11 mouse cellular contexts compared by ENCODE assay signal in genomic region chr5:122280422-122280826, GRCm38 (mm10). TPM values are rescaled to one million over a fixed set of nuclear protein-coding genes. Genes with fewer than 3 reads are reported as not detected.
DNase-seq lines count a peak whose midpoint lies in the region; ATAC-seq and TF ChIP-seq lines count a peak whose summit lies in the region.
"Had no signal": no experiment of that assay in that cellular context is flagged by ENCODE, and none has a peak within 500 bp of the region (broad histone marks: within the 10 kb centered on the region; RNA-seq: fewer than 3 reads in every experiment).

No protein-coding gene starts in this region.

- H3K9me3 ChIP-seq in kidney, embryonic 16.5 days (ENCODE audit: low read length) = no peaks in the 10 kb centered on the region; the same call in 1 of the 2 replicates
- no peaks in the 10 kb centered on the region for H3K9me3 ChIP-seq in liver, embryonic 11.5 days (ENCODE audit: control insufficient read depth, low read length)

- H3K4me3 ChIP-seq in kidney, embryonic 16.5 days (ENCODE audit: low read length) = peak overlapping the region; percentile 9
- no peak overlapping the region for H3K4me3 ChIP-seq in liver, embryonic 11.5 days (ENCODE audit: low read depth, low read length)
- H3K4me3 ChIP-seq in small intestine, adult 2 months (ENCODE audit: low read depth, low read length) = peak overlapping the region; percentile 21; the same call in 1 of the 2 replicates
- H3K4me3 ChIP-seq: myocyte had no signal

- H3K27me3 ChIP-seq in kidney, embryonic 16.5 days (ENCODE audit: insufficient read depth, low read length) = no peaks in the 10 kb centered on the region
- no peaks in the 10 kb centered on the region for H3K27me3 ChIP-seq in liver, embryonic 11.5 days (replicated peaks; ENCODE audit: control insufficient read depth, insufficient read depth, low read length)
- H3K27me3 ChIP-seq in small intestine, adult 2 months (ENCODE audit: control insufficient read depth, insufficient read depth, low read length) = no peaks in the 10 kb centered on the region

- peak; percentile 56 for DNase-seq in adrenal gland, adult 2 months
- no peak for DNase-seq in adrenal gland, postnatal 4 days (ENCODE audit: low spot score in 2 of 2)
- DNase-seq in kidney, adult 11 months = no peak
- DNase-seq in liver, embryonic 11.5 days (ENCODE audit: low spot score) = no peak
- no peak for DNase-seq in frontal cortex, postnatal 36 days (ENCODE audit: low spot score in 2 of 2)
- DNase-seq in adipocyte (ENCODE audit: low spot score) = no peak
- DNase-seq: forebrain, postnatal 0 days; layer of hippocampus, adult 9-11 months had no signal

- no peak for TF ChIP-seq CTCF in small intestine, adult 2 months (IDR thresholded peaks at IDR 0.05; ENCODE audit: extremely low read depth, insufficient read length, insufficient replicate concordance, low read depth, low read length)

- peak overlapping the region; percentile 23; the same call in 1 of the 2 replicates for H3K27ac ChIP-seq in kidney, embryonic 16.5 days (ENCODE audit: low read length)
- H3K27ac ChIP-seq in liver, embryonic 11.5 days (ENCODE audit: low read depth, low read length) = no peak overlapping the region
- H3K27ac ChIP-seq in small intestine, adult 2 months (ENCODE audit: insufficient read depth, low read depth, low read length) = peak overlapping the region; percentile 98

- no peak for TF ChIP-seq POLR2A in small intestine, adult 2 months (IDR thresholded peaks at IDR 0.05; ENCODE audit: low read depth, low read length)

- peak overlapping the region; percentile 46; the same call in 1 of the 2 replicates for H3K9ac ChIP-seq in kidney, embryonic 16.5 days (replicated peaks; ENCODE audit: low read length)
- H3K9ac ChIP-seq in liver, embryonic 11.5 days (ENCODE audit: low read depth, low read length) = no peak overlapping the region
- H3K9ac ChIP-seq: forebrain, postnatal 0 days had no signal

- peak overlapping the region; percentile 41 for H3K4me2 ChIP-seq in kidney, embryonic 16.5 days (replicated peaks; ENCODE audit: low read depth, low read length)
- H3K4me2 ChIP-seq in liver, embryonic 11.5 days = 0 out of 2 replicates have a peak overlapping the region, but pooled peaks have one; percentile 3

- H3K4me1 ChIP-seq in kidney, embryonic 16.5 days (ENCODE audit: insufficient read depth, low read length) = peaks cover 25% of the 10 kb centered on the region
- H3K4me1 ChIP-seq in liver, embryonic 11.5 days (replicated peaks; ENCODE audit: control insufficient read depth, insufficient read depth, low read length) = peaks cover 4% of the 10 kb centered on the region
- peaks cover 21% of the 10 kb centered on the region; the same call in 1 of the 2 replicates for H3K4me1 ChIP-seq in small intestine, adult 2 months (ENCODE audit: control insufficient read depth, insufficient read depth, insufficient read length, low read length)

- ATAC-seq in kidney, embryonic 16.5 days (ENCODE audit: low FRiP score, low TSS enrichment) = no peak
- no peak for ATAC-seq in liver, embryonic 11.5 days (replicated peaks; ENCODE audit: low FRiP score)
- ATAC-seq: forebrain, postnatal 0 days had no signal

- no peaks in the 10 kb centered on the region for H3K36me3 ChIP-seq in kidney, embryonic 16.5 days (ENCODE audit: insufficient read depth, low read length)
- H3K36me3 ChIP-seq in liver, embryonic 11.5 days (ENCODE audit: control insufficient read depth, insufficient read depth, low read length) = no peaks in the 10 kb centered on the region
- H3K36me3 ChIP-seq in small intestine, adult 2 months (ENCODE audit: control insufficient read depth, insufficient read depth, low read length) = no peaks in the 10 kb centered on the region

- 36% methylated on average over 6 of the region's 6 CpGs for WGBS in kidney, embryonic 16.5 days
- 46% methylated on average over 6 of the region's 6 CpGs for WGBS in liver, embryonic 11.5 days
- WGBS in small intestine, adult 2 months = 17% methylated on average over 6 of the region's 6 CpGs

RNA-seq across cellular contexts. Expression of gene Pptc7, which starts 3.7 kb away (rescaled TPM):
- total RNA-seq in adrenal gland, adult 2 months (2021) = 10 to 100 TPM; 52.0 to 63.4 TPM
- 46.3 and 57.5 TPM in 2 replicates for polyA plus RNA-seq in adrenal gland, adult 2 months (2012; rRNA removed)
- total RNA-seq in adrenal gland, postnatal 4 days (2021) = 10 to 100 TPM; 33.1 to 36.7 TPM
- polyA plus RNA-seq in kidney, embryonic 16.5 days (2015; fragmentation: Nextera tagmentation; extraction: Ambion mirVana) = 8.6 TPM in 2 replicates
- polyA plus RNA-seq in liver, embryonic 11.5 days (2014; fragmentation: Nextera tagmentation; extraction: Ambion mirVana) = 6.7 and 8.2 TPM in 2 replicates
- polyA plus RNA-seq in small intestine, adult 2 months (2012; rRNA removed) = 12.5 and 20.1 TPM in 2 replicates

RNA-seq across cellular contexts. Expression of gene Tctn1, which starts 16.2 kb away (rescaled TPM):
- 10 to 100 TPM; 11.4 to 14.2 TPM for total RNA-seq in adrenal gland, adult 2 months (2021)
- 47.0 and 58.3 TPM in 2 replicates for polyA plus RNA-seq in adrenal gland, adult 2 months (2012; rRNA removed)
- total RNA-seq in adrenal gland, postnatal 4 days (2021) = 10 to 100 TPM; 23.4 to 24.3 TPM
- polyA plus RNA-seq in kidney, embryonic 16.5 days (2015; fragmentation: Nextera tagmentation; extraction: Ambion mirVana) = 7.9 and 8.0 TPM in 2 replicates
- 2.1 and 3.1 TPM in 2 replicates for polyA plus RNA-seq in liver, embryonic 11.5 days (2014; fragmentation: Nextera tagmentation; extraction: Ambion mirVana)
- polyA plus RNA-seq in small intestine, adult 2 months (2012; rRNA removed) = 5.8 and 12.5 TPM in 2 replicates
